Mouse (Mus musculus): Measurements from ENCODE around the gene Nup107. TPM values are rescaled to one million over a fixed set of nuclear protein-coding genes. Genes with fewer than 3 reads are reported as not detected.

Gene Nup107
- polyA plus RNA-seq, 1 experiment, result 22.8 TPM

GRCm38 (mm10) chr10:117712871-117713270 lies 79.6 kb downstream of the Nup107 start:
- 87% methylated on average over 9 of the region's 9 CpGs for WGBS
- TF ChIP-seq CTCF (IDR thresholded peaks at IDR 0.05; ENCODE audit: control insufficient read depth, insufficient read depth, low read length), result no peak
- TF ChIP-seq POLR2A (IDR thresholded peaks at IDR 0.05; ENCODE audit: borderline replicate concordance, control insufficient read depth, low read depth, low read length), result no peak
- H3K27ac ChIP-seq (ENCODE audit: control insufficient read depth, insufficient read depth, low read depth, low read length, poor library complexity), result no peak overlapping the region
- H3K4me1 ChIP-seq (ENCODE audit: control insufficient read depth, insufficient read depth, low read length), result peaks cover 2% of the 10 kb centered on the region; the same call in 1 of the 2 replicates
- H3K4me3 ChIP-seq (replicated peaks; ENCODE audit: control insufficient read depth, low read depth, low read length), result no peak overlapping the region

GRCm38 (mm10) chr10:117712191-117712754 lies 80.2 kb downstream of the Nup107 start:
- WGBS, result 81% methylated on average over 9 of the region's 9 CpGs
- Histone ChIP-seq H3K27ac (ENCODE audit: control insufficient read depth, insufficient read depth, low read depth, low read length, poor library complexity) (no peak overlapping the region), H3K4me1 (ENCODE audit: control insufficient read depth, insufficient read depth, low read length) (peaks cover 2% of the 10 kb centered on the region; the same call in 1 of the 2 replicates), H3K4me3 (replicated peaks; ENCODE audit: control insufficient read depth, low read depth, low read length) (no peak overlapping the region)
- no peak for TF ChIP-seq CTCF (IDR thresholded peaks at IDR 0.05; ENCODE audit: control insufficient read depth, insufficient read depth, low read length)
- no peak for TF ChIP-seq POLR2A (IDR thresholded peaks at IDR 0.05; ENCODE audit: borderline replicate concordance, control insufficient read depth, low read depth, low read length)

- H3K4me1 ChIP-seq (ENCODE audit: control insufficient read depth, insufficient read depth, low read length), result peaks cover 2% of the 10 kb centered on the region; the same call in 1 of the 2 replicates
- H3K4me3 ChIP-seq (replicated peaks; ENCODE audit: control insufficient read depth, low read depth, low read length), result no peak overlapping the region
- H3K27ac ChIP-seq (ENCODE audit: control insufficient read depth, insufficient read depth, low read depth, low read length, poor library complexity), result peak overlapping the region; percentile 14; the same call in 1 of the 2 replicates
- no peak for TF ChIP-seq CTCF (IDR thresholded peaks at IDR 0.05; ENCODE audit: control insufficient read depth, insufficient read depth, low read length)
- TF ChIP-seq POLR2A (IDR thresholded peaks at IDR 0.05; ENCODE audit: borderline replicate concordance, control insufficient read depth, low read depth, low read length), result no peak
- 81% methylated on average over 5 of the region's 5 CpGs for WGBS
Measured at GRCm38 (mm10) chr10:117711408-117711807, 81.1 kb downstream of the Nup107 start.

- Histone ChIP-seq H3K27ac (ENCODE audit: control insufficient read depth, insufficient read depth, low read depth, low read length, poor library complexity) (peak within 1 kb of the TSS; percentile 99), H3K4me1 (ENCODE audit: control insufficient read depth, insufficient read depth, low read length) (peaks cover 2% of the 10 kb centered on the region; the same call in 1 of the 2 replicates), H3K4me3 (replicated peaks; ENCODE audit: control insufficient read depth, low read depth, low read length) (peak within 1 kb of the TSS; percentile 73)
- WGBS, result under 1% methylated on average over 52 of the region's 52 CpGs
- TF ChIP-seq POLR2A (IDR thresholded peaks at IDR 0.05; ENCODE audit: borderline replicate concordance, control insufficient read depth, low read depth, low read length) (peak; percentile 78; the same call in 1 of the 2 replicates), CTCF (IDR thresholded peaks at IDR 0.05; ENCODE audit: control insufficient read depth, insufficient read depth, low read length) (peak; percentile 76)
Measured at GRCm38 (mm10) chr10:117710604-117711141, 81.8 kb downstream of the Nup107 start, which contains the start of gene Mdm2. TSS of gene Mdm2 (minus strand) at chr10:117710758.

- Histone ChIP-seq H3K27ac (ENCODE audit: control insufficient read depth, insufficient read depth, low read depth, low read length, poor library complexity) (peak overlapping the region; percentile 99), H3K4me3 (replicated peaks; ENCODE audit: control insufficient read depth, low read depth, low read length) (peak overlapping the region; percentile 73), H3K4me1 (ENCODE audit: control insufficient read depth, insufficient read depth, low read length) (peaks cover 2% of the 10 kb centered on the region; the same call in 1 of the 2 replicates)
- TF ChIP-seq CTCF (IDR thresholded peaks at IDR 0.05; ENCODE audit: control insufficient read depth, insufficient read depth, low read length) (no peak), POLR2A (IDR thresholded peaks at IDR 0.05; ENCODE audit: borderline replicate concordance, control insufficient read depth, low read depth, low read length) (peak; percentile 48; the same call in 1 of the 2 replicates)
- WGBS, result under 1% methylated on average over 60 of the region's 71 CpGs
Measured at GRCm38 (mm10) chr10:117709930-117710603, 82.4 kb downstream of the Nup107 start.

GRCm38 (mm10) chr10:117709326-117709830 lies 83.1 kb downstream of the Nup107 start:
- peak overlapping the region; percentile 99; the same call in 1 of the 2 replicates for H3K27ac ChIP-seq (ENCODE audit: control insufficient read depth, insufficient read depth, low read depth, low read length, poor library complexity)
- 12% methylated on average over 12 of the region's 12 CpGs for WGBS
- no peak for TF ChIP-seq CTCF (IDR thresholded peaks at IDR 0.05; ENCODE audit: control insufficient read depth, insufficient read depth, low read length)
- no peak for TF ChIP-seq POLR2A (IDR thresholded peaks at IDR 0.05; ENCODE audit: borderline replicate concordance, control insufficient read depth, low read depth, low read length)
- H3K4me3 ChIP-seq (replicated peaks; ENCODE audit: control insufficient read depth, low read depth, low read length), result peak overlapping the region; percentile 73
- H3K4me1 ChIP-seq (ENCODE audit: control insufficient read depth, insufficient read depth, low read length), result peaks cover 2% of the 10 kb centered on the region; the same call in 1 of the 2 replicates

- Histone ChIP-seq H3K4me3 (replicated peaks; ENCODE audit: control insufficient read depth, low read depth, low read length) (peak overlapping the region; percentile 24), H3K27ac (ENCODE audit: control insufficient read depth, insufficient read depth, low read depth, low read length, poor library complexity) (no peak overlapping the region), H3K4me1 (ENCODE audit: control insufficient read depth, insufficient read depth, low read length) (peaks cover 2% of the 10 kb centered on the region; the same call in 1 of the 2 replicates)
- WGBS, result 29% methylated on average over 9 of the region's 9 CpGs
- TF ChIP-seq CTCF (IDR thresholded peaks at IDR 0.05; ENCODE audit: control insufficient read depth, insufficient read depth, low read length), result no peak
- TF ChIP-seq POLR2A (IDR thresholded peaks at IDR 0.05; ENCODE audit: borderline replicate concordance, control insufficient read depth, low read depth, low read length), result no peak
Measured at GRCm38 (mm10) chr10:117708856-117709255, 83.6 kb downstream of the Nup107 start.

GRCm38 (mm10) chr10:117708376-117708775 lies 84.1 kb downstream of the Nup107 start:
- WGBS, result 89% methylated on average over 2 of the region's 2 CpGs
- TF ChIP-seq CTCF (IDR thresholded peaks at IDR 0.05; ENCODE audit: control insufficient read depth, insufficient read depth, low read length) (no peak), POLR2A (IDR thresholded peaks at IDR 0.05; ENCODE audit: borderline replicate concordance, control insufficient read depth, low read depth, low read length) (no peak)
- Histone ChIP-seq H3K27ac (ENCODE audit: control insufficient read depth, insufficient read depth, low read depth, low read length, poor library complexity) (no peak overlapping the region), H3K4me3 (replicated peaks; ENCODE audit: control insufficient read depth, low read depth, low read length) (no peak overlapping the region), H3K4me1 (ENCODE audit: control insufficient read depth, insufficient read depth, low read length) (peaks cover 2% of the 10 kb centered on the region; the same call in 1 of the 2 replicates)
